Mouse (Mus musculus): Measurements from ENCODE around the gene Gm17359. TPM values are rescaled to one million over a fixed set of nuclear protein-coding genes. Genes with fewer than 3 reads are reported as not detected.

Gene Gm17359
- polyA plus RNA-seq, 1 experiment from 2014 or later: not detected

DNA sequence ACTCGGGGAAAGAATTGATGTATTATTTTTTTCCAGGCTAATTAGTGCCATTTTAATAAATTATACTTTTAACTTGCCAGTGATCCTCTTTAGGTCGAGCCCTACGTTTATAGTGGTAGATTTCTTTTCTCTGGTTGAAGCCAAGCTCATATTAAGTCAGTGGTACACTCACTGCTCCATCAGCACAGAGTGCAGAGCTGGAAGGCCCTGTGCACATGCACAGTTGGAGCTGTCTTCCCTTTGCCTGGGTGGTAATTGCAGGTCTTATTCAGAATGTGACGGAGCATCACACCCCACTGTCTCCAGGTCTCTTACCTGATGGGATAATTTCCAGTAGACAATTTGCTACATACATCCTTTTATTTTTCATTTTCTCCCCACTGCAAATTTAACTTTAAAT is 52.6 kb downstream of the Gm17359 start:
- no peak for ATAC-seq (ENCODE audit: insufficient number of reproducible peaks, insufficient read depth, low FRiP score, low TSS enrichment, low read depth)
- H3K9me3 ChIP-seq: peaks cover 4% of the 10 kb centered on the region; the same call in 1 of the 2 replicates
- H3K9ac ChIP-seq: no peak overlapping the region
- no peak overlapping the region for H3K4me3 ChIP-seq
- no peak overlapping the region for H3K27ac ChIP-seq
- H3K4me2 ChIP-seq: no peak overlapping the region
- no peaks in the 10 kb centered on the region for H3K27me3 ChIP-seq
- 48% methylated on average over 4 of the region's 4 CpGs for WGBS
- no peaks in the 10 kb centered on the region for H3K36me3 ChIP-seq
- H3K4me1 ChIP-seq: no peaks in the 10 kb centered on the region

DNA sequence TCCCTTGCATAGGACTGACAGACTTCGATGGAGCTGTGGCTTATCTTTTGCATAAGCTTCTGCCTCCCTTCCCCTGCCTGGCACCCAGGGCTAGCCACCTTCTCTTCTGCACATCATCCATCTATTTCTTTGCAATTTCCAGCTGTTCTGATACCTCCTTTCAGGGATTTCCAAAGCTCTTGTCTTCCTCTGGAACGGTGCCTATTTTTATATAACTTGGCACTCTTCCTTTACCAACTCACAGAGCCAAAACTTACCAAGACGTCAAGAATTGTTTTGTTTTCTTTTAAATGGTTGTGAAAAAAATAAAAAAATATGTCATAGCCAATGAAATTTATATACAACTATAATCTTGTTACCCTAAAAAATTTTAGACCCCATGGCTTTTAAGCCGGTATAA is 64.1 kb downstream of the Gm17359 start:
- no peaks in the 10 kb centered on the region for H3K27me3 ChIP-seq
- no peak overlapping the region for H3K27ac ChIP-seq
- no peak overlapping the region for H3K9ac ChIP-seq
- H3K9me3 ChIP-seq: no peaks in the 10 kb centered on the region
- H3K36me3 ChIP-seq: no peaks in the 10 kb centered on the region
- WGBS: 49% methylated on average over 4 of the region's 4 CpGs
- H3K4me3 ChIP-seq: no peak overlapping the region
- H3K4me2 ChIP-seq: no peak overlapping the region
- H3K4me1 ChIP-seq: 0 out of 2 replicates have a peak, but pooled peaks cover 2% of the 10 kb centered on the region
- no peak for ATAC-seq (ENCODE audit: insufficient number of reproducible peaks, insufficient read depth, low FRiP score, low TSS enrichment, low read depth)

DNA sequence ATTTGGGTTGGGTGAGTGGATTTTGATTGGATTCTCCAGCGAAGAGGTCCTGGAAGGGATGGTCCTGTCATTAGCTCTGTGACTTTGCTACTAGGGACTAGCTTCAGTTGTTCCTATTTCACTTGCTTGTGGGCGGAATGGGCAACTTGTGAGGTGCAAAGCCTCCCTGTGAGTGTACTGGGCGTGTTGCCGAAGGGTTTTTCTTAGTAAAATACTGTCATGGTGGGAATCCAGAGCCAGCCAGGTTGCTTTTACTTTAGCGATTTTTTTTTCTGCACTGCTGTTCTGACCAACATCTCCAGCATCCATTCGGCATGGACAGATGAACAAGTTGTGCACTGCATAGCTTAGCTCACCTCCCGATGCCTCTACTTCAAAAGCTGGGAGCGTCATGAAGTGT is 65.6 kb downstream of the Gm17359 start:
- no peaks in the 10 kb centered on the region for H3K9me3 ChIP-seq
- 89% methylated on average over 8 of the region's 8 CpGs for WGBS
- H3K4me2 ChIP-seq: no peak overlapping the region
- no peak overlapping the region for H3K4me3 ChIP-seq
- ATAC-seq (ENCODE audit: insufficient number of reproducible peaks, insufficient read depth, low FRiP score, low TSS enrichment, low read depth): no peak
- no peak overlapping the region for H3K9ac ChIP-seq
- H3K27me3 ChIP-seq: no peaks in the 10 kb centered on the region
- 0 out of 2 replicates have a peak, but pooled peaks cover 2% of the 10 kb centered on the region for H3K4me1 ChIP-seq
- H3K27ac ChIP-seq: no peak overlapping the region
- no peaks in the 10 kb centered on the region for H3K36me3 ChIP-seq

DNA sequence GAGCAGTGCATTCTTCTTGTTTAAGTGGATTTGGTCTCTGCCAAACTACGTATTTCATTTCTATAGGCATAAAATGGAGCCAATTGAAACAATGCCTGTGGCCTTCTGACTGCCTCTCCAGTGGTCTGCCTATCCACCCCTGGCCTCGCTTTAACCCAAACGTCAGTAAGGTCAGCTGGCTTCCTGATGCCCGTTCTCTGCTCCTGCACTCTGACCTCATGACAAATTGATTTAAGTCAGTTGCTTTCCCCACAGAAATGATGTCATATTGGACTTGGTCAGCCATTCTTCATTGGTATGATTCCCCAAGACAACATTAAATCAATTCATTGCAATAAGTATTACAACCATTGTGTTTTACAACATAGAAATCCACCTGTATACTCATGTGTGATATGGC is 72.1 kb downstream of the Gm17359 start:
- no peak overlapping the region for H3K4me3 ChIP-seq
- WGBS: 25% methylated on average over 4 of the region's 4 CpGs
- H3K27ac ChIP-seq: no peak overlapping the region
- no peak overlapping the region for H3K9ac ChIP-seq
- H3K27me3 ChIP-seq: no peaks in the 10 kb centered on the region
- H3K36me3 ChIP-seq: no peaks in the 10 kb centered on the region
- H3K4me1 ChIP-seq: 0 out of 2 replicates have a peak, but pooled peaks cover 4% of the 10 kb centered on the region
- H3K9me3 ChIP-seq: no peaks in the 10 kb centered on the region
- no peak overlapping the region for H3K4me2 ChIP-seq
- ATAC-seq (ENCODE audit: insufficient number of reproducible peaks, insufficient read depth, low FRiP score, low TSS enrichment, low read depth): no peak

DNA sequence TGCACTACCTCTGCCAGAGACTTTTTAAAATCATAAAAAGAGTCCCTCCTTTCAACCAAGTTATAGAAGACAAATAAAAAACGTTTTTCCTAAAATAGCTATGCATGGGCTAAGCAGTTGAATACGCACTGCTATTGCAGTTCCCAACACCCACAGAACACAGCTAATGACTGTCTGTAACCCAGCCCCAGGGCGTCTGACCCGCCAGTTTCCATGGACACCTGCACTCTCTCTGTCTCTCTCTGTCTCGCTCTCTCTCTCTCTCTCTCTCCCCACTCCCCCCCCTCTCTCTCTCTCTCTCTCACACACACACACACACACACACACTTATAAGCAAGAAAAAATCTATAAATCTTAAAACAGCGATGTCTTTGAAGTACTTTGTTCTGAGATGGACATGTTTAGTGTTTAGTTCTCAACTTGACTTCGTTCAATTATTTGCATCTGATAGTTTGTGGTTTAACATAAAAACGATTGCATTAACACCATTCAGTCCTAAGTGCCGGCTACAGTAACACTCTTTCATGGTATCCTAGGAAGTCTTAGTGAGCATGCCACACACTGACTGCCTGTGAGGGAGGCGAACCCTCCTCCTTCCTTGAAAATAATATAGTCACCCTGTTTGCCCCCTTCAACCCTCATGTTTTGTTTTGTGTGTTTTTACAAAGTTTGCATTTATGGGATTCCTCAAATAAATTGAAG is 73.6 kb downstream of the Gm17359 start:
- 0 out of 2 replicates have a peak, but pooled peaks cover 4% of the 10 kb centered on the region for H3K4me1 ChIP-seq
- H3K4me3 ChIP-seq: no peak overlapping the region
- H3K36me3 ChIP-seq: no peaks in the 10 kb centered on the region
- ATAC-seq (ENCODE audit: insufficient number of reproducible peaks, insufficient read depth, low FRiP score, low TSS enrichment, low read depth): no peak
- H3K27ac ChIP-seq: no peak overlapping the region
- WGBS: 20% methylated on average over 10 of the region's 10 CpGs
- no peak overlapping the region for H3K9ac ChIP-seq
- H3K4me2 ChIP-seq: no peak overlapping the region
- H3K9me3 ChIP-seq: no peaks in the 10 kb centered on the region
- no peaks in the 10 kb centered on the region for H3K27me3 ChIP-seq

DNA sequence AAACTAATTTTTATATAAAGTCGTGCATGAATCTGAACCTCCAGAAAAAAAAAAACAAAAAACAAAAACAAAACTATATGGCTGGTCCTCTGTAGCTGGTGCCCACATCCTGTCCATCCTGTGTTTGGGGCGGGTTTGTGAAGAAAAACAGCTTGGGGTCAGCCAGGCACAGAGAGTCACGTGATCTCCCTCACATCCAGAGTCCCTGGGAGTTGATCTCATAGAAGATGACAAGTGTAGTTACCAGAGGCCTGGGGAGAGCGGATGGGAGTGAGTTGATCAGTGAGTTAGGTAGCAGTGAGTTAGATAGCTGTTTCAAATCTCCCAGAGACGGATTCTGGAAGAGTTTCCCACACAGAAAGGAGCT is 74.2 kb downstream of the Gm17359 start:
- no peak for ATAC-seq (ENCODE audit: insufficient number of reproducible peaks, insufficient read depth, low FRiP score, low TSS enrichment, low read depth)
- WGBS: 20% methylated on average over 5 of the region's 5 CpGs

GRCm38 (mm10) chr3:79411666-79412065 is 75.2 kb downstream of the Gm17359 start:
- H3K9ac ChIP-seq: no peak overlapping the region
- no peak overlapping the region for H3K27ac ChIP-seq
- H3K4me1 ChIP-seq: 0 out of 2 replicates have a peak, but pooled peaks cover 4% of the 10 kb centered on the region
- H3K4me3 ChIP-seq: no peak overlapping the region
- ATAC-seq (ENCODE audit: insufficient number of reproducible peaks, insufficient read depth, low FRiP score, low TSS enrichment, low read depth): no peak
- H3K9me3 ChIP-seq: no peaks in the 10 kb centered on the region
- 18% methylated on average over 2 of the region's 2 CpGs for WGBS
- no peaks in the 10 kb centered on the region for H3K27me3 ChIP-seq
- no peak overlapping the region for H3K4me2 ChIP-seq
- H3K36me3 ChIP-seq: no peaks in the 10 kb centered on the region

More for the DNA sequence above, 74.2 kb downstream of the Gm17359 start:
- Histone ChIP-seq H3K36me3 (no peaks in the 10 kb centered on the region), H3K4me3 (no peak overlapping the region), H3K27ac (no peak overlapping the region), H3K27me3 (no peaks in the 10 kb centered on the region), H3K4me1 (0 out of 2 replicates have a peak, but pooled peaks cover 4% of the 10 kb centered on the region), H3K4me2 (no peak overlapping the region), H3K9ac (no peak overlapping the region), H3K9me3 (no peaks in the 10 kb centered on the region)

DNA sequence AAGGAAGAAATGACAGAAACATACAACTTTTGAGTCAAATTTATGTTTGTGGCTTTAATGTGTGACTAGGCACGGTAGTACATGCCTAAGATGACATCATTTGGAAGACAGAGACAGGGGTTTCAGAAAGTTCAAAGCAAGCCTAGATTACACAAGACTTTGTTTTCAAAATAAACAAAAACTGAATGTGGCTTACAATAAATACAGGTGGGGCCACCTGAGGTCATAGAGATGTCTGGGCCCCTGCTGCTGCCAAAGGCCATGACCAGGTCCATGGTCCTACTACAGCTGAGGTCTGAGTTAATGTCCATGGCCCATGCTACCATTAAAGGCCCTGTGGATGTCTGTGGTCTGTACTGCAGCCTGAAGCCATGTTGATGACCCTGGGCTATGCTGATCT is 77.0 kb downstream of the Gm17359 start:
- H3K4me3 ChIP-seq: no peak overlapping the region
- no peaks in the 10 kb centered on the region for H3K9me3 ChIP-seq
- peaks cover 11% of the 10 kb centered on the region for H3K4me1 ChIP-seq
- H3K4me2 ChIP-seq: no peak overlapping the region
- 75% methylated on average over 1 of the region's 1 CpGs for WGBS
- H3K27ac ChIP-seq: no peak overlapping the region
- no peaks in the 10 kb centered on the region for H3K27me3 ChIP-seq
- H3K9ac ChIP-seq: no peak overlapping the region
- no peak for ATAC-seq (ENCODE audit: insufficient number of reproducible peaks, insufficient read depth, low FRiP score, low TSS enrichment, low read depth)
- H3K36me3 ChIP-seq: no peaks in the 10 kb centered on the region

DNA sequence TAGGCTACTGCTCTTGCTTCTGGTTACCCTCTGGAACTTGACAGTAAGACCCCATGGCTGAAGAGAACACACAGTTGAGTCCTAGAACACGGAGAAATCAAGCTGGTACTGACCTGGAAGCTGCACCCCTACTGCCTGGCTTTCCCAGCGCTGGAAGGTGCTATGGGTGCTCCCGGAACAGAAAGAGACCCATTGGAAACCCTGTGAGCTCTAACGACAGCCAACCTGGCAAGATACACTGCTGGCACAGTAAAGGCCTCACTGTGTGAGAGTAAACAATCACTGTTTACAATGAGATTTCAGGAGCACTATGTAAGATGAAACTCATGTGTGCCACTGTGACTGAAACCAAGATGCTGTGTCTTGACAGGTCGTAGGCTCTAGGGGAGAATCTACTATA is 78.6 kb downstream of the Gm17359 start:
- no peak overlapping the region for H3K4me3 ChIP-seq
- no peaks in the 10 kb centered on the region for H3K27me3 ChIP-seq
- 81% methylated on average over 5 of the region's 5 CpGs for WGBS
- H3K27ac ChIP-seq: no peak overlapping the region
- H3K36me3 ChIP-seq: no peaks in the 10 kb centered on the region
- H3K4me2 ChIP-seq: no peak overlapping the region
- no peak for ATAC-seq (ENCODE audit: insufficient number of reproducible peaks, insufficient read depth, low FRiP score, low TSS enrichment, low read depth)
- no peak overlapping the region for H3K9ac ChIP-seq
- peaks cover 11% of the 10 kb centered on the region for H3K4me1 ChIP-seq
- no peaks in the 10 kb centered on the region for H3K9me3 ChIP-seq

DNA sequence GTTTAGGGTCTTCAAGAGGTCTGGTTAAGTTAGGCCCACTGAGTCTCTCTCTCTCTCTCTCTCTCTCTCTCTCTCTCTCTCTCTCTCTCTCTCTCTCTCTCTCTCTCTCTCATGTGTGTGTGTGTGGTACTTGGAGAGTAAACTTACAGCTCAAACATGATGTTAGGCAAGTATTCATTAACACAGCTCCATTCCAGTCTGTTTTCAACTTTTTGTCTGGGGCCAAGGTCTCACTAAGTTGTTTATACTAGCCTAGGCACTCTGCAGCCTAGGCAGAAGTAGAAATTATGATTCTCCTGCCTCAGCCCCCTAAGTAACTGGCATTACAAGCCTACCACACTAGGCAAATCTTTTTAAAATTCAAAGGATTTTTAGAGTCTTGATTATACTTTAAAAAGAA is 79.5 kb downstream of the Gm17359 start:
- no peaks in the 10 kb centered on the region for H3K36me3 ChIP-seq
- H3K9me3 ChIP-seq: no peaks in the 10 kb centered on the region
- no peak overlapping the region for H3K27ac ChIP-seq
- H3K9ac ChIP-seq: no peak overlapping the region
- ATAC-seq (ENCODE audit: insufficient number of reproducible peaks, insufficient read depth, low FRiP score, low TSS enrichment, low read depth): no peak
- H3K4me1 ChIP-seq: peaks cover 11% of the 10 kb centered on the region
- H3K27me3 ChIP-seq: no peaks in the 10 kb centered on the region
- no peak overlapping the region for H3K4me3 ChIP-seq
- no peak overlapping the region for H3K4me2 ChIP-seq

DNA sequence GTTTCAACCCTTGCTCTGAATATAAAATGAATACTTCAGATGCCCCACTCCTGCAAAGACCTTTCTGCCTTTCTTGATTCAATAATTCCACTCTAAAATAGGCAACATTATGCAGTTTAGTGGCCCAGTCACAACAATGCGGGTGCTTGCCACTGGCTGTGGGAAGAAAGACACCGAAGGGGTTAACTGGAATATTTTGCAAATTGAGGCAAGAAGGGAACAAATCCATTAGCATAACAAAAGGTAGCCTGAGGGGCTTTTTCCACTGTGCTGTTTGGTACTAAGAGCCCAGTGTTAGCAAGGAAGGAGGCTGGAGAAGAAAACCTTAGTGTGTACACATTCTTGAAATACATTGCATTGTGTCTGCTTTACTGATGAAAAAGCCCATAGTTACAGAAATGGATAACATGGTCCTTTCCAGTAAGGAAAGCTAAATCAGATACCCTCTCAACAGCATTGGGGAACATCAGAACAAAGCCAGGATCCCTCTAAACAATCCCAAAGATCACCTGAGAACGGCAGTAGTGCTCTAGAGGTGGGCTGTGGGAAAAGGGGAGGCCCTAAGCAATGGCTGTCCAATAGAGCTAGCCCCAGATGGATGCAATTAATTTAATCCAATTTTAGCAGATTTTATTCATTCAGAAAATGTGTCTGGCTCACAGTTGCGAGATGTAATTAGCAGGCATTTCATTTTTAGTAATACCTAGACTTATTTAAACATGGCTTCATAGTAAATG is 80.7 kb downstream of the Gm17359 start:
- H3K27ac ChIP-seq: peak overlapping the region; percentile 40; the same call in 1 of the 2 replicates
- ATAC-seq (ENCODE audit: insufficient number of reproducible peaks, insufficient read depth, low FRiP score, low TSS enrichment, low read depth): no peak
- no peaks in the 10 kb centered on the region for H3K27me3 ChIP-seq
- H3K9ac ChIP-seq: no peak overlapping the region
- 24% methylated on average over 4 of the region's 4 CpGs for WGBS
- peaks cover 7% of the 10 kb centered on the region for H3K4me1 ChIP-seq
- H3K9me3 ChIP-seq: no peaks in the 10 kb centered on the region
- H3K36me3 ChIP-seq: no peaks in the 10 kb centered on the region
- H3K4me3 ChIP-seq: no peak overlapping the region
- H3K4me2 ChIP-seq: no peak overlapping the region

DNA sequence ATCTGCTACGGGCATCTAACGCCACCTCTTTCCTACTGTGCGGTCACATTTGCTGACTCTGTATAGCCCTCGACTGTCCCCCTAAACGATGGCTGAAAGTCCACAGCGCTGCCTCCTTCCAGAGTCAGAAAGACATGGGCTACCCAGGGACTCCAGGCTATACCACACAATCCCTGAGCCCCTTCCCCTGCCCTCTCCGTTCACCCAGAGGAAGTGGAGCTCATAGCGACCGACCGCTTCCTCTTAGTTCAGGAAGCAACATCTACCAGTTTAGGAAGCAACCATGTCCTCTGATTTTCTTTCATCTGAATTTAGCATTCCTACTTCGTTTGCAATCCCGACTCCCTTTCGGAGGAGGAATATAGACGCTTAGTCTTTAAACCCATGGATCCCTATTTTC is 82.5 kb downstream of the Gm17359 start:
- Histone ChIP-seq H3K36me3 (no peaks in the 10 kb centered on the region), H3K27me3 (no peaks in the 10 kb centered on the region), H3K4me2 (no peak overlapping the region), H3K27ac (no peak overlapping the region), H3K9ac (no peak overlapping the region), H3K4me3 (no peak overlapping the region), H3K9me3 (no peaks in the 10 kb centered on the region), H3K4me1 (peaks cover 7% of the 10 kb centered on the region)
- ATAC-seq (ENCODE audit: insufficient number of reproducible peaks, insufficient read depth, low FRiP score, low TSS enrichment, low read depth): no peak
- WGBS: 87% methylated on average over 14 of the region's 14 CpGs
